Mouse (Mus musculus): ENCODE data around the gene Rps29. TPM values are rescaled to one million over a fixed set of nuclear protein-coding genes. Genes with fewer than 3 reads are reported as not detected.
"Not testable (repeated sequence)": the region's sequence is repeated elsewhere in the genome, so short reads cannot be mapped to it uniquely, and the experiment has no call there.

Rps29 gene
- polyA plus RNA-seq, 1 experiment: 1,231 TPM

DNA sequence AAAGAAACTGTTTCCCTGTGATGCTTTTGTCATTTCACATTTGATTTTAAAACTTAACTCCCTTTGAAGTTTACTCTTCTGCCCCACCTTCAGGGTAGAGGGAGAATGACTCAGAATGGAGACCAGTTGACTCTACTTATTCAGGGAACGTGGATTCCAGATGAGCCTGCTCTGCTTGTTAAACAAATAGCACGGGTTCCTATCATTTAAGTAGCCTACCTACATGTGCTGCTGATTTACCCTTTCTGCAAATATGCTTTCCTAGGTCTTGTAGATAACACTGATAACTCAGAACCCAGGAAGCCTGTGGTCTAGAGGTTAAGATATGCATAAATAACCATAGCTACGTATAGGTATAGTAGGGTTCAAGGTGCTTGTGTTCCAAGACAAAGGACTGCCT, 5.9 kb upstream of the Rps29 start:
- Histone ChIP-seq H3K4me1 (ENCODE audit: control insufficient read depth, insufficient read depth, low read length) (no peaks in the 10 kb centered on the region), H3K4me3 (ENCODE audit: insufficient read depth, low read length) (no peak overlapping the region), H3K27ac (ENCODE audit: insufficient read depth, low read length) (no peak overlapping the region)
- TF ChIP-seq POLR2A (IDR thresholded peaks at IDR 0.05; ENCODE audit: low read depth, low read length) (no peak), CTCF (IDR thresholded peaks at IDR 0.05; ENCODE audit: borderline replicate concordance, insufficient read depth, low read length) (no peak)

DNA sequence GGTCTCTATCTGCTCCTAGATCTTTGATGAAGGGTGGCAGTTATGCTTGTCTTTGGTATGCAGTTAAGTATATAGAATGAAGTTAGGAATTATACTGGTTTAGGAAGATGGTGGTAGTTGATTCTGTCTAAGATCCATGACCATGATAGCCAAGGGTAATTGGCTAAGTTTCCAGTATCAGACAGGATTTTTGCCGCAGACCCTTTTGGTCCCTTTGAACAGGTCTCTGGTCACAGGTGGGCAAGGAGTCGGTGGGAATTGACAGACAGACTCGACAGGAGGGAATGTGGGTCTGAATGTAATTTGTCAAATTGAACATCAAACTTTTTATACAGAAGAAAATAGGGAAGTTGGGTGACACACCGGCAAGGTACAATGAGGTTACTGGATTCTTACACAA, 4.6 kb upstream of the Rps29 start:
- not testable (repeated sequence) for H3K4me3 ChIP-seq (ENCODE audit: insufficient read depth, low read length); H3K4me1 ChIP-seq (ENCODE audit: control insufficient read depth, insufficient read depth, low read length); H3K27ac ChIP-seq (ENCODE audit: insufficient read depth, low read length)

DNA sequence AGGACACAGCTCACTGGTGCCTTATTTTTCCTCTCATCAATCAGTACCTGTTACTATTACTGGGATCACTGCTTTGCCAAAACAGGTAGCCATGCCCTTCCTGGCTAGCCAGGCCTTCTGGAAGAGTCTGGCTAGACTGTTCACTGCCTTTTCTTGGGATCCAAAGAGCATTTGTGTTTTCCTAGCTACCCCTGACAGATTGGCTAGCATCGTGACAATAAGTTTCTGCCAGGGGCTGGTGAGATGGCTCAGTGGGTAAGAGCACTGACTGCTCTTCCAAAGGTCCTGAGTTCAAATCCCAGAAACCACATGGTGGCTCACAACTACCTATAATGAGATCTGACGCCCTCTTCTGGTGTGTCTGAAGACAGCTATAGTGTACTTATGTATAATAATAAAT, 1.7 kb upstream of the Rps29 start:
- not testable (repeated sequence) for H3K4me1 ChIP-seq (ENCODE audit: control insufficient read depth, insufficient read depth, low read length); H3K4me3 ChIP-seq (ENCODE audit: insufficient read depth, low read length); H3K27ac ChIP-seq (ENCODE audit: insufficient read depth, low read length)

DNA sequence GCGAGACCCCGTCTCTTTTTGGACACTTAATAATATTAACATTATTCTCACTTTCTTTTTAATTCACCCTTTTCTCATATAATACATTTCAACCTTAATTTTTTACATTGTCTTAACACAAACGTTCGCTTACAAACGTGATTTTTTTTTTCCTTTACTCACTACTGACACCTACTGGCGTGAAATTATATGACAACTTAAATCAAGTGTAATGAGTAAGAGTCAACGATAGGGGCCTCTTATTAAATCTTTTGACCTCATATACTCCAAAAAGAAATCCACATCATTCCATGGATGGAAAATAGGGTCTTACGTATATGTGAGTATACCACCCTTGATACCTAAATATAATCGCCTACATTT, 573 bp upstream of the Rps29 start:
- H3K4me1 ChIP-seq (ENCODE audit: control insufficient read depth, insufficient read depth, low read length): peaks cover 6% of the 10 kb centered on the region; the same call in 1 of the 2 replicates
- no peak for TF ChIP-seq POLR2A (IDR thresholded peaks at IDR 0.05; ENCODE audit: low read depth, low read length)
- no peak for TF ChIP-seq CTCF (IDR thresholded peaks at IDR 0.05; ENCODE audit: borderline replicate concordance, insufficient read depth, low read length)
- no peak overlapping the region for H3K27ac ChIP-seq (ENCODE audit: insufficient read depth, low read length)
- no peak overlapping the region for H3K4me3 ChIP-seq (ENCODE audit: insufficient read depth, low read length)

DNA sequence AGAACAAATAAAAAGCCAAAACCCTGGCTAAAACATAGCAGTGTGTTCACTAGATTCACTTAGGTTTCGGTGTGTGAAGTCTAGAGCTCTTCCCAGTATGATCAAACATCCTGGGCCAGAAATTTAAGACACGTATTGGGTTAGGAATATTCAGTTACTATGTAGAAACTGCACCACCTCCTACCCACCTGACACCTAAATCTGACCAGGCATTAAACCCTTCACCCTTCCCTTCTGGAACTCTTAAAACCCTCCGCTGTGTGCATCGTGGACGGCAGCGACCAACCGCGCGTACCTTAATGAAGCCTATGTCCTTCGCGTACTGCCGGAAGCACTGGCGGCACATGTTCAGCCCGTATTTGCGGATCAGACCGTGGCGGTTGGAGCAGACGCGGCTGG, 621 bp downstream of the Rps29 start:
- peaks cover 6% of the 10 kb centered on the region; the same call in 1 of the 2 replicates for H3K4me1 ChIP-seq (ENCODE audit: control insufficient read depth, insufficient read depth, low read length)
- TF ChIP-seq POLR2A (IDR thresholded peaks at IDR 0.05; ENCODE audit: low read depth, low read length): no peak; the same call in 1 of the 2 replicates
- no peak for TF ChIP-seq CTCF (IDR thresholded peaks at IDR 0.05; ENCODE audit: borderline replicate concordance, insufficient read depth, low read length)
- peak overlapping the region; percentile 61 for H3K27ac ChIP-seq (ENCODE audit: insufficient read depth, low read length)
- H3K4me3 ChIP-seq (ENCODE audit: insufficient read depth, low read length): peak overlapping the region; percentile 84

DNA sequence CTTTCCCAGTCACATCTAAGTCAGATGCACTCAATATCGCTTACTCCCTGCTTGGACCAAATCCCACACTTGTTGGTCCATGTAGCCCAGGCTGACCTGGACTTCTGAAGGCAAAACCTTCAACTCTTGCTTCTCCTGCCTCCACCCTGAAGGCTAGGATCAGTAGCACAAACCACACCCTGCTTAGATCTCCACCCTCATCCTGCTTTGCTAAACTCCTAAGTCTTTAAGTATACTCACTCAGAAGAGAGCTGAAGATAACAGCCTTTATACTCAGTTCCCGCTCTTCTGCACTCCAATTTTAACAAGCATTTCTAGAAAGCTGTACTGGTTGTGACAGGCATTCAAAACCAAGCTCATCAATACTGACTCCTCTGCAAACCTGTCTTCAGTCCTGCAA, 1.9 kb downstream of the Rps29 start:
- Histone ChIP-seq H3K4me3 (ENCODE audit: insufficient read depth, low read length) (peak overlapping the region; percentile 84; the same call in 1 of the 2 replicates), H3K4me1 (ENCODE audit: control insufficient read depth, insufficient read depth, low read length) (peaks cover 6% of the 10 kb centered on the region; the same call in 1 of the 2 replicates), H3K27ac (ENCODE audit: insufficient read depth, low read length) (no peak overlapping the region)
- TF ChIP-seq POLR2A (IDR thresholded peaks at IDR 0.05; ENCODE audit: low read depth, low read length) (no peak), CTCF (IDR thresholded peaks at IDR 0.05; ENCODE audit: borderline replicate concordance, insufficient read depth, low read length) (no peak)

DNA sequence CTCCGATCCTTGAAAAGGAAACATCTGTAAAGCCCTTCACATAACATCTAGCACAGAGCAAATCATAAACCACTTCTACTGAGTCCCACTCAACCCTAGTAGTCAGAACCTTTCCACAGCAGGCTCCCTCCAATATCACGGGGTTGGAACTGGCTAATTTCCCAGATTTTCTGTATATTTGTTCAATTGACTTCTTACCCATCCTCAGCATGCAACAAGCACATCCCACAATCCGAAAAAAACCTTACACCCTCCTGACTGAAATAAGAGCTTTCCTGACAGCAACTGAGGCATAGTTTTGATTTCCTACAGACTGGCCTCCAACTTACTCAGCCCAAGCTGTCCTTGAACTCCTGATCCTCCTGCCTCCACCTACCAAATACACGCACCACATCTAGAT, 2.5 kb downstream of the Rps29 start:
- H3K4me1 ChIP-seq (ENCODE audit: control insufficient read depth, insufficient read depth, low read length): peaks cover 6% of the 10 kb centered on the region; the same call in 1 of the 2 replicates
- no peak; the same call in none of the 2 replicates for TF ChIP-seq POLR2A (IDR thresholded peaks at IDR 0.05; ENCODE audit: low read depth, low read length)
- TF ChIP-seq CTCF (IDR thresholded peaks at IDR 0.05; ENCODE audit: borderline replicate concordance, insufficient read depth, low read length): no peak
- no peak overlapping the region for H3K4me3 ChIP-seq (ENCODE audit: insufficient read depth, low read length)
- no peak overlapping the region for H3K27ac ChIP-seq (ENCODE audit: insufficient read depth, low read length)

DNA sequence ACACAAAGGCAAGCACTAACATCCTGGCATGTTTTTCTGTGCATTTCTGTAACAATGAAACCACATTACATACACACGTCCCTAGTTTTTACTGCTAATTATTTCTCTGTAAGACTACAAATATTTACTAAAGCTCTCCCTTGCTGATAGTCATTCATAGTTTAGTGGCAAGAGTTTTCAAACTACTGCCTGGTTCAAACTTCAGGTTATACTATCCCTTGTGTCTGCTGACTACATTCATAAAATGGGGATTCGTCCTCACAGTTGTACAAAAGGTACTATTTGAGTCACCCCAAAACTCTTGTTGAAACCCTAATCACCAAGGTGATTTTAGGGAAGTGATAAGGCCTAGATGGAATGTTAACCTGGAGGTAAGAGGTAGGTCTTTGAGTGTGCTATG, 3.1 kb downstream of the Rps29 start:
- Histone ChIP-seq H3K4me1 (ENCODE audit: control insufficient read depth, insufficient read depth, low read length) (peaks cover 6% of the 10 kb centered on the region; the same call in 1 of the 2 replicates), H3K27ac (ENCODE audit: insufficient read depth, low read length) (no peak overlapping the region), H3K4me3 (ENCODE audit: insufficient read depth, low read length) (no peak overlapping the region)
- TF ChIP-seq POLR2A (IDR thresholded peaks at IDR 0.05; ENCODE audit: low read depth, low read length) (no peak; the same call in 1 of the 2 replicates), CTCF (IDR thresholded peaks at IDR 0.05; ENCODE audit: borderline replicate concordance, insufficient read depth, low read length) (no peak)

DNA sequence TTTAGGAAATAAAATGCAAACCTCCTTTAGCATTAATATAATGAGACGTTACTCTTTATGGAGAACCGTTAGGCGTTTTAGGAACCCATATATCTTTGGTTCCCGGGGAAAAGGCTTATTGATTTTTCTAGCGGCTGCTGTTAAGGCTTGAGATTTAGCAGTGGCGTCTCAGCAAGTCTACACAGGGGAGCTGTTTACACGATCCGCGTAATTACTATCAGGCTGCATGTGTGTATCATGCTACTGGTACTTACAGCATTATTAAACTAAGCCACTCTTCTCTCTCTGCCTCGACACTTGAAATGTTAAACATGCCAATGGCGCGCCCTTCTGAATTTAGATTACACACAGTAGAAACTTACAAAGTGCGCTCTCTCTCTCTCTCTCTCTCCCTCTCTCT, 8.9 kb downstream of the Rps29 start:
- no peak overlapping the region for H3K4me3 ChIP-seq (ENCODE audit: insufficient read depth, low read length)
- no peak overlapping the region for H3K27ac ChIP-seq (ENCODE audit: insufficient read depth, low read length)
- TF ChIP-seq POLR2A (IDR thresholded peaks at IDR 0.05; ENCODE audit: low read depth, low read length): no peak
- TF ChIP-seq CTCF (IDR thresholded peaks at IDR 0.05; ENCODE audit: borderline replicate concordance, insufficient read depth, low read length): no peak
- no peaks in the 10 kb centered on the region for H3K4me1 ChIP-seq (ENCODE audit: control insufficient read depth, insufficient read depth, low read length)

DNA sequence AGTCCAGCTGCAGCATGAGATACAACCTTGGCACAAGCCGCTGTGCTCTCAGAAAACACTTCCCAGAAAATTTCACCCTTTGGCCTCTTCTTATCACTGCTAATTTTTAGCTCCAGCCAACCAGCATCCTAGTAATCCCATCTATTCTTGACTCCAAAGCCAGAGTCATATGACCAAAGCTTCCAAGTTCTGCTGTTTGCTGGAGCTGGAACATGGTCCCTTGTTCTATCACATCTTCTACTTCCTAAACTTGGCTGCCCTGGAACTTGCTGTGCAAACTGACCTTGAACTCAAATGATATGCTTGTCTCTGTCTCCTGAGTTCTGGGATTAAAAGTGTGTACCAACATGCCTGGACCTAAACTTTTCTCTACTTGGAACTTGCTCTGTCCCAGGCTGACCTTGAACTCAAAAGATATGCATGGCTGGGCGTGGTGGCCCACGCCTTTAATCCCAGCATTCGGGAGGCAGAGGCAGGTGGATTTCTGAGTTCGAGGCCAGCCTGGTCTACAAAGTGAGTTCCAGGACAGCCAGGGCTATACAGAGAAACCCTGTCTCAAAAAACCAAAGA, 11.7 kb downstream of the Rps29 start:
- H3K4me3 ChIP-seq (ENCODE audit: insufficient read depth, low read length): no peak overlapping the region
- TF ChIP-seq POLR2A (IDR thresholded peaks at IDR 0.05; ENCODE audit: low read depth, low read length) (no peak), CTCF (IDR thresholded peaks at IDR 0.05; ENCODE audit: borderline replicate concordance, insufficient read depth, low read length) (no peak)
- no peaks in the 10 kb centered on the region for H3K4me1 ChIP-seq (ENCODE audit: control insufficient read depth, insufficient read depth, low read length)
- no peak overlapping the region for H3K27ac ChIP-seq (ENCODE audit: insufficient read depth, low read length)

DNA sequence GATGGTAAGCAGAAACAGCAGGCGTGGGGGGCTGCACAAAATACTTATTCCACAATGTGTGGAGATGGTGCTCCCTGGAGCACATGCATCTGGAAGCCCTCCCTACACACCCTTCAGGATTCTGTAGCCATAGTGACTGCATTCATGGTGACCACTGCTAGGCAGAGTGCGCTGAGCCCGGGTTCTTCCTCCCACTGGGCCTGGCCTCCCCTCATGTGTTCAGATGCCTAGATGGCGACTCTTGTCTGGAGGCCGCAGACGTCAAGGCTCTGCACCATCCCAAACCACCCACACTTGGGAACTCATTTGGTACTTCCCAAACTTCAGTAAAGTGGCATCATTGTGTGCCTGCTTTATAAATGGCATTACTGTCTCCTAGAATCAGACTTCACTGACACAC, 15.5 kb downstream of the Rps29 start:
- H3K4me1 ChIP-seq (ENCODE audit: control insufficient read depth, insufficient read depth, low read length): no peaks in the 10 kb centered on the region
- no peak overlapping the region for H3K27ac ChIP-seq (ENCODE audit: insufficient read depth, low read length)
- TF ChIP-seq CTCF (IDR thresholded peaks at IDR 0.05; ENCODE audit: borderline replicate concordance, insufficient read depth, low read length) (no peak), POLR2A (IDR thresholded peaks at IDR 0.05; ENCODE audit: low read depth, low read length) (no peak)
- no peak overlapping the region for H3K4me3 ChIP-seq (ENCODE audit: insufficient read depth, low read length)
